Mouse (Mus musculus) liver, postnatal 0 days (tissue): ENCODE measurements around the gene Myadml2.

Source experiments
- CTCF ChIP-seq: sonication (generic); IDR thresholded peaks from 2 replicates; pipeline ENCODE4 v1.5.1; 2016; ENCODE audit warnings: antibody characterized with exemption, low read depth
- EP300 ChIP-seq: IDR thresholded peaks from 2 replicates; pipeline ENCODE4 v1.6.1; 2016; ENCODE audit warnings: antibody characterized with exemption, low read depth, mild to moderate bottlenecking

- no peak for TF ChIP-seq CTCF
- TF ChIP-seq EP300, result no peak
Observed at GRCm38 (mm10) chr11:120629341-120629730, 18.6 kb downstream of the Myadml2 start.
